Mouse (Mus musculus): ENCODE data around the gene Rbm33. TPM values are rescaled to one million over a fixed set of nuclear protein-coding genes. Genes with fewer than 3 reads are reported as not detected.

The Rbm33 gene
- total RNA-seq, 2 experiments from 2014 or later, result 31.7 to 37.0 TPM

GRCm38 (mm10) chr5:28462741-28463590 is 146.0 kb downstream of the Rbm33 start:
- no peak for DNase-seq

- DNase-seq, result no peak
Observed at GRCm38 (mm10) chr5:28463656-28464055, 146.7 kb downstream of the Rbm33 start.

- no peak for DNase-seq
Observed at GRCm38 (mm10) chr5:28464361-28465098, 147.6 kb downstream of the Rbm33 start.

GRCm38 (mm10) chr5:28465099-28465406 is 148.1 kb downstream of the Rbm33 start:
- DNase-seq, result no peak

- DNase-seq, result no peak
Observed at GRCm38 (mm10) chr5:28465526-28465925, 148.6 kb downstream of the Rbm33 start.

GRCm38 (mm10) chr5:28466351-28466750 is 149.4 kb downstream of the Rbm33 start:
- no peak for DNase-seq

GRCm38 (mm10) chr5:28466760-28467306 is 149.9 kb downstream of the Rbm33 start, which contains the start of gene Shh:
Shh (minus strand) TSS chr5:28467256.
- DNase-seq, result no peak

Other genes with a start within 250 kb of the Rbm33 start
- gene Insig1, start 245.8 kb upstream of the Rbm33 start, total RNA-seq (2021), result 10 to 100 TPM; 20.6 to 21.3 TPM
- gene En2, start 151.4 kb upstream of the Rbm33 start, total RNA-seq (2021), result under 1 TPM; 0.11 to 0.19 TPM
- gene Cnpy1, start 71.3 kb upstream of the Rbm33 start, total RNA-seq (2021), result not detected
- not detected for gene Shh, start 150.1 kb downstream of the Rbm33 start, total RNA-seq (2021)

All from gastrocnemius, postnatal 10 days (tissue).